Mouse (Mus musculus) embryonic fibroblast, embryonic 13.5 days (primary cell): Measurements from ENCODE around the gene Klrb1b.
"Not testable (repeated sequence)": the region's sequence is repeated elsewhere in the genome, so short reads cannot be mapped to it uniquely, and the experiment has no call there.

ENCODE experiments used
- CTCF ChIP-seq: IDR thresholded peaks from 2 replicates; pipeline ENCODE4 v1.5.1; 2011; ENCODE audit warnings: mild to moderate bottlenecking, control low read depth, low read length, moderate library complexity, borderline replicate concordance; ENCODE audit not compliant: insufficient read depth
- POLR2A ChIP-seq: IDR thresholded peaks from 2 replicates; pipeline ENCODE4 v1.6.1; 2011; ENCODE audit warnings: low read depth, mild to moderate bottlenecking, control low read depth, low read length, moderate library complexity

DNA sequence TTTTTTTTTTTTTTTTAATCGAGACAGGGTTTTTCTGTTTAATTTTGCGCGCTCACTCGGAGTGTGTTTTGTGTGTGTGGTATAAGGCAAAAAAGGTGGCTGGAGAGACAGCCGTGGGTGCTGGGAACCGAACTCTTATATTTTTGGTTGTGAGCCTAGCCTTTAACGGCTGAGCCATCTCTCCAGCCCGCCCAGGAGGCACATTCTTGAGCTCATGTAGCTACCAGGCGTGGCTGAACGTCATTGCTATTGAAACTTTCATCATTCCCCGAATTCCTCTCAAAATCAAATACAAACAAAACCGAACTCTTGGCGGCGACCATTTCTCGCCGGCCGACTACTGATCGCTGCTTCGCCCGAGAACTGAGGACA lies 27.4 kb downstream of the Klrb1b start:
- TF ChIP-seq POLR2A, CTCF: not testable (repeated sequence)
